Mouse (Mus musculus) megakaryocyte progenitor cell, adult 5-6 weeks (primary cell): ENCODE measurements around the gene Rsu1. TPM values are rescaled to one million over a fixed set of nuclear protein-coding genes. Genes with fewer than 3 reads are reported as not detected.
A peak's percentile ranks its signal among the peaks of the same experiment; 100 is the strongest.

Experiments
- ATAC-seq: replicated peaks from 2 replicates; pipeline ENCODE4 v1.8.0; 2016; ENCODE audit warnings: mild to moderate bottlenecking, moderate TSS enrichment, inconsistent platforms; ENCODE audit not compliant: poor library complexity
- total RNA-seq, 2 experiments: library from RNA; stranded (forward) in 1 of 2; stranded (reverse) in 1 of 2; fragments of 157-497, 149-512 nt in 1 of 2; fragments of 200-1000 nt in 1 of 2; gene quantifications; 2 replicates each; pipeline versions ENCODE4 v1.2.3 to v1.2.4; 2015 to 2017

The Rsu1 gene
- total RNA-seq, 2 experiments from 2014 or later = 134 to 144 TPM

- no peak for ATAC-seq
Observed at GRCm38 (mm10) chr2:13226031-13226430, 45.2 kb downstream of the Rsu1 start.

- peak; percentile 55 for ATAC-seq
Observed at GRCm38 (mm10) chr2:13224546-13224945, 46.7 kb downstream of the Rsu1 start.

GRCm38 (mm10) chr2:13223451-13223850 is 47.8 kb downstream of the Rsu1 start:
- no peak for ATAC-seq

GRCm38 (mm10) chr2:13220141-13220540 is 51.1 kb downstream of the Rsu1 start:
- ATAC-seq = no peak

DNA sequence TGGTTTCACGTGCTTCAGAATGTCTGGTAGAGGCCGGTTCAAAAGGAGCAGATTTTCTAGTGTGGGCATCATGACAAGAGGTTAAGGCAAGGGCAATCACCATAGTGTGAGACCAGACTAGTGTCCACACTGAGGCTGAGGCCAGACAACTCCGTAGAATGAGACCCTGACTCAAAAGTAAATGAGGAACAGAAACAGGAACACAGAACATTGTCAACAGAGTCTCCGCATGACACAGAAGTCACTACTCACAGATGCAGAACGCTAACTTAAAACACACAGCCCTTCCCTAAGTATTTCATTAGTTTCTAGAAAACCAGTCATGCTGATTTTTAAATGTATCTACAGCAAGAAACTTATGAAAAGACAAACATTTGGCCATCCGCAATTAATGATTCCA is 53.1 kb downstream of the Rsu1 start:
- ATAC-seq = no peak

GRCm38 (mm10) chr2:13206825-13207224 is 64.4 kb downstream of the Rsu1 start:
- no peak for ATAC-seq

GRCm38 (mm10) chr2:13206367-13206766 is 64.8 kb downstream of the Rsu1 start:
- no peak; the same call in 1 of the 2 replicates for ATAC-seq

- no peak for ATAC-seq
Observed at GRCm38 (mm10) chr2:13202805-13203475, 68.3 kb downstream of the Rsu1 start.

DNA sequence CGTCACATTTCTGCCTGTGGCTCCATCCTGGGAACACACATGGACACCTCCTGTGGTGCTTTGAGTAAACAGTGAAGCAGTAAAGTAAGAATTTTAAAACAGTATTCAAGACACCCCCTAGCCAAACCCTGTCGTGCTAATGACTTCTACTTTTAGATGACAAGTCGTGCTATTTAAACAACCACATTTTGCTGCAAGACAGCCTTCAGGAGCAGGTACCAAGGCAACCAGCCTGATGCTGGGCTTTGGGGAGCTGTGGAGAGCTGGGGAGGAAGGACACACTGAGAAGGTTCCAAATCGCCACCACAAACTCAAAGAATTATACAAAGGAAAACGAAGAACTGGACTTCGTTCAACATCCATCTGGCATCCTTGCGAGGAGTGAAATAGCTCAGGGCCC is 71.5 kb downstream of the Rsu1 start:
- no peak for ATAC-seq

- ATAC-seq = no peak
Observed at GRCm38 (mm10) chr2:13199033-13199432, 72.2 kb downstream of the Rsu1 start.

- ATAC-seq = peak; percentile 62
Observed at GRCm38 (mm10) chr2:13195540-13195939, 75.7 kb downstream of the Rsu1 start.

DNA sequence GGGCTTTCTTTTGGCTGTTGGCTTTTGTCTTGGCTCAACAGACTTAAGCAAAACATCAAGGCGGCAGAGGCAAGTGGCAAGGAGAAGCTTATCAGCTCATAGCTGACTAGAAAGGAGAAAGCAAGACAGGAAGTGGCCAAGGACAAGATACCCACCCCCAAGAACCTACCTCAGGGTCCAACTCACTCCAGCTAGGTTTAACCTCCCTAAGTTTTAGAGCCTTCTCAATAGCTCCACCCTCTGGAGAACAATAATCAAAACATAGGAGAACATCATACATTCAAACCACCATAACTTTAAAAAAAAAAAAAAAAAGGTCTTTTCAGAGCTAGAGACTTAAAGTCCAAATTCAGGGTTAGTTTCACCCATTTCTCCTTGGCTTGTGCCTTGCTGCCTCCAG is 79.1 kb downstream of the Rsu1 start:
- peak; percentile 74 for ATAC-seq

DNA sequence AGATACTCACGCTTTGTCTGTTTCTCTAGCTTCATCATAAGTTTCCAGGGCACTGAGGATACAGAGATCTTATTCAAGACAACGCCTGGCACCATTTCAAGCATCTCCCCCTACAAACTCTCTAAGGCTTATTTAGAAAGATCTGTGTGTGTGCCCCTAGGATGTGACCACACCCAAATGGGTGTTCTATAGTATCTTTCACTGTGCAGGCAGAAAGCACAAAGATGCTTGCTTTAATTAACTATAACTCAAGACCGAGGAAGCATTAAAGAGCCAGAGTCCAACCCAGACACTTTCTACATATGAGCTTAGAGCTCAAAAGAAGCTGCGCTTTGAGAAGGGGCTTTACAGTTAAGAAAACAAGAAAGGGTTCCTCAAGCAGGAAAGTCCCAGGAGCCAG is 80.4 kb downstream of the Rsu1 start:
- no peak for ATAC-seq

- ATAC-seq = no peak
Observed at GRCm38 (mm10) chr2:13188831-13189495, 82.3 kb downstream of the Rsu1 start.

DNA sequence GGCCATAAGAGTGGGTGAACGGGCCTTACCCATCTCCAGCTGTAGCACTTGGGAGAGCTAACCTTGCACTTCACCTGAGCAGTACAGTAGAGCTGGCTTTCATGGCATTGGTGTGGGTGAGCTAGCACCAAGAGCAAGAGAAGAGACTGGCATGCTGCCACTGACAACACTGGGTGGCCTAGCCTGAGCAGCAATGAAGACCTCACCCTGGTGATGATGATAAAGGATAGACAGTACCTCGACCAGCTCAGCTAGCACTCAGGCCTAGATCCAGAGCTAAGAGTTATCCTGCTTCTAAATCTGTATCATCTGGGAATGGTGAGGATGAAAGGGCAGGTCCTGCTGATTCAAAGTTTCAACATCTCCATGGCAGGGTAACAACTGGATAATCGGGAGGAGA is 88.1 kb downstream of the Rsu1 start:
- peak; percentile 60 for ATAC-seq

GRCm38 (mm10) chr2:13181899-13182298 is 89.3 kb downstream of the Rsu1 start:
- peak; percentile 98 for ATAC-seq

GRCm38 (mm10) chr2:13177698-13178395 is 93.4 kb downstream of the Rsu1 start:
- no peak for ATAC-seq

DNA sequence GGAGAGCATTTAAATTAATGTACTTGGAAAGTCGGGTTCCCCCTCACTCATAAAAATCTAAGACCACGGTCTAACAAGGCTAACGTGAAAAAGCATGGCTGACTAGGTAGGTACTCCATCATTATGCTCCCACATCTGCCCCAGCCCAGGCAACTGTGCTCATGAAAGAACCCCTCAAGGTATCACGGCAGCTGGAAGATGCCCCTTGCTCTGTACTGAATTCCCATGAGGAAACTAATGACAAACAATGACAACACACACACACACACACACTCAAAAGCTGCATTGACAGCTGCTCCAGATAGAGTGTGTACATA is 95.0 kb downstream of the Rsu1 start:
- no peak for ATAC-seq

- ATAC-seq = no peak
Observed at GRCm38 (mm10) chr2:13175536-13176303, 95.5 kb downstream of the Rsu1 start.

- no peak for ATAC-seq
Observed at GRCm38 (mm10) chr2:13174461-13174860, 96.8 kb downstream of the Rsu1 start.

DNA sequence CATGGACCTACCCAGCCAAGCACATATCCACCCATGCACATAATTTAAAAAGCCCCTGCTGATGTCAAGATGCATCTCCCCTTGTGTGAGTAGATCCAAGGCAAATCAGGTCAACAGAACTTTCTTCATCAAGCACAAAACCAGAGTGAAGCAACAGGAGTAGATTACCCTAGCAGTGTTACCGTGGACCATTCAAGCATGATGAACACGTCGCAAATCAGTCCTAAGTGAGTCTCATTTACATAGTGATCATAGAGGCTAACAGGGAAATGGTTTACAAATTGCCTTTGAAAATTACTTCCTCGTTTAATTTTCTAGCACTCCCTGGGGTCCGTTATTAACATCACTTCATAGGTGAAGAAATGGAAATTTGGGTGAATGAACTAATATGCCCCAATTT is 100.6 kb downstream of the Rsu1 start:
- no peak for ATAC-seq
